In the genomic region with DNA sequence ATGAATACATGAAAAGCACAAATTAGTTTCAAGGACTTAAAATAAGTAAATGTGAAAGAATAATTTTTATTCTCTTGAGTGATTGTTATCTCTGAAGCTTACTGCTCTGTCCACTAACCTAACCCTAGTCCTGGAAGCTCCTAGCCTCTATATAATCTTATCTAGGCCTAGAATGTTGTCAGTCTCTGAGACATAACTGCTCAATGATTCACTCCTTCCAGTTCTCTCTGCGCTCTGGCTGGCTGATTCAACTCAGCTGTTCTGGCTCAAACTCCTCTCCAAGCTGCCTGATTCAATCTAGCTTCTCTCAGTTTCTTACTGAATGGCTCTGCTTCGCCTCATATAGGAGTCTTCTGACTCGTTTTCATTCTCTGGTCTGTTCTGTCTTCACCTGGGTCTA, we compare ENCODE assay signal across 16 mouse cellular contexts.
"Had no signal": no experiment of that assay in that cellular context is flagged by ENCODE, and none has a peak within 500 bp of the region (broad histone marks: within the 10 kb centered on the region; RNA-seq: fewer than 3 reads in every experiment).

No protein-coding gene starts in this region.

- H3K9ac ChIP-seq: limb, embryonic 13.5 days; liver, embryonic 15.5 days; lung, embryonic 14.5 days; stomach, embryonic 15.5 days had no signal

- H3K9me3 ChIP-seq: limb, embryonic 13.5 days; liver, embryonic 15.5 days; megakaryocyte, embryonic 14.5 days; stomach, embryonic 15.5 days had no signal

- H3K4me1 ChIP-seq: liver, embryonic 15.5 days; stomach, embryonic 15.5 days had no signal

- H3K27ac ChIP-seq: layer of hippocampus, adult 2 months; limb, embryonic 13.5 days; liver, embryonic 15.5 days; macrophage; stomach, embryonic 15.5 days had no signal

- DNase-seq: kidney, postnatal 10 days; kidney, postnatal 4 days; left cerebral cortex, postnatal 4 days; lung, embryonic 14.5 days; lung, postnatal 14 days; right cerebral cortex, postnatal 14 days; thymus, adult 2 months; thymus, postnatal 25 days had no signal

- H3K27me3 ChIP-seq: limb, embryonic 13.5 days; liver, embryonic 15.5 days; megakaryocyte, embryonic 14.5 days; stomach, embryonic 15.5 days had no signal

- H3K4me2 ChIP-seq: limb, embryonic 13.5 days; liver, embryonic 15.5 days; lung, embryonic 14.5 days; midbrain, embryonic 11.5 days; stomach, embryonic 15.5 days had no signal

- H3K4me3 ChIP-seq: layer of hippocampus, adult 2 months; limb, embryonic 13.5 days; liver, embryonic 15.5 days; megakaryocyte, embryonic 14.5 days; stomach, embryonic 15.5 days had no signal

- ATAC-seq: midbrain, embryonic 16.5 days had no signal

- H3K36me3 ChIP-seq: limb, embryonic 13.5 days; liver, embryonic 15.5 days; stomach, embryonic 15.5 days had no signal
